8 mouse cellular contexts compared by ENCODE assay signal in the genomic region with DNA sequence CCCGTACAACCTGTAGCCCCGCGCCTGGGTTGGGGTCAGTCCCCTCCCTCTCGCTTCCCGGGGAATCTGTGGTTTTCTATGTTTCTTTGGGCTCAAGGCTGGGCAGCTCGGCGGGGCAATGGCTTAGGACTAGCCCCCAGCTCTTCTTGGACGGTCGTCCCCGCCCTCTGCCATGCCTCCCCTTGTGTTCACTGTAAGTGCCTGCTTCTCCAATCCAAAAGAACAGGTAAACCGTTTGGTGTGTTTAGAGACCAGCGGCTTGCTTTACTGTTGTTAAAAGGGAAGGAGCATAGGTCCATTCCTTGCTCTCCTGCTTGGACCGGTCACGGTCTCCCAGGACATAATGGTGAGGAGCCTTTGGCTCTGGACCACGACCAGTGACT. TPM values are rescaled to one million over a fixed set of nuclear protein-coding genes. Genes with fewer than 3 reads are reported as not detected.
DNase-seq lines count a peak whose midpoint lies in the region; ATAC-seq and TF ChIP-seq lines count a peak whose summit lies in the region.

No protein-coding gene starts in this region.

- no peak for ATAC-seq in liver, embryonic 13.5 days (ENCODE audit: low read depth)

- H3K9me3 ChIP-seq in embryonic facial prominence, embryonic 10.5 days: no peaks in the 10 kb centered on the region
- no peaks in the 10 kb centered on the region for H3K9me3 ChIP-seq in liver, embryonic 13.5 days (replicated peaks)

- H3K4me3 ChIP-seq in kidney, adult 2 months (ENCODE audit: insufficient read depth, low read depth, low read length): peak overlapping the region; percentile 54
- H3K4me3 ChIP-seq in embryonic facial prominence, embryonic 10.5 days: peak overlapping the region; percentile 76
- H3K4me3 ChIP-seq in liver, embryonic 13.5 days (replicated peaks): peak overlapping the region; percentile 60

- TF ChIP-seq POLR2A in kidney, adult 2 months (IDR thresholded peaks at IDR 0.05; ENCODE audit: low read depth, low read length): no peak

- no peaks in the 10 kb centered on the region for H3K4me1 ChIP-seq in kidney, adult 2 months (ENCODE audit: control insufficient read depth, insufficient read depth, low read length)
- H3K4me1 ChIP-seq in embryonic facial prominence, embryonic 10.5 days: peaks cover 23% of the 10 kb centered on the region
- H3K4me1 ChIP-seq in liver, embryonic 13.5 days (replicated peaks): peaks cover 17% of the 10 kb centered on the region

- peaks cover 2% of the 10 kb centered on the region; the same call in 1 of the 2 replicates for H3K27me3 ChIP-seq in kidney, adult 2 months (replicated peaks; ENCODE audit: control insufficient read depth, insufficient read depth, low read length)
- peaks cover 74% of the 10 kb centered on the region for H3K27me3 ChIP-seq in embryonic facial prominence, embryonic 10.5 days (replicated peaks; ENCODE audit: low read depth, poor library complexity, severe bottlenecking)
- peaks cover 49% of the 10 kb centered on the region for H3K27me3 ChIP-seq in liver, embryonic 13.5 days

- H3K36me3 ChIP-seq in kidney, adult 2 months (ENCODE audit: control insufficient read depth, insufficient read depth, low read length): no peaks in the 10 kb centered on the region
- no peaks in the 10 kb centered on the region for H3K36me3 ChIP-seq in embryonic facial prominence, embryonic 10.5 days (replicated peaks)
- no peaks in the 10 kb centered on the region for H3K36me3 ChIP-seq in liver, embryonic 13.5 days

- intact Hi-C loops in heart, postnatal 10 days (cut with DNase I): no loop called here
- intact Hi-C loops in gastrocnemius, postnatal 36 days (cut with DNase I): no loop called here

- TF ChIP-seq CTCF in kidney, adult 2 months (conservative IDR thresholded peaks at IDR 0.05; ENCODE audit: insufficient read depth, insufficient read length, low read depth, low read length): no peak

- H3K27ac ChIP-seq in kidney, adult 2 months (ENCODE audit: insufficient read depth, low read depth, low read length): no peak overlapping the region
- peak overlapping the region; percentile 79; the same call in 1 of the 2 replicates for H3K27ac ChIP-seq in embryonic facial prominence, embryonic 10.5 days (replicated peaks)
- H3K27ac ChIP-seq in liver, embryonic 13.5 days: no peak overlapping the region

- H3K4me2 ChIP-seq in liver, embryonic 13.5 days: peak overlapping the region; percentile 84

- 10% methylated on average over 15 of the region's 15 CpGs for WGBS in kidney, adult 2 months
- WGBS in embryonic facial prominence, embryonic 10.5 days: 2% methylated on average over 15 of the region's 15 CpGs
- WGBS in liver, embryonic 13.5 days (ENCODE audit: insufficient replicate concordance): 6% methylated on average over 15 of the region's 15 CpGs

- H3K9ac ChIP-seq in liver, embryonic 13.5 days: no peak overlapping the region

- peak; percentile 15 for DNase-seq in kidney, adult 2 months
- no peak for DNase-seq in kidney, postnatal 14 days
- DNase-seq in embryonic facial prominence, embryonic 10.5 days (ENCODE audit: low spot score): no peak
- DNase-seq in heart, postnatal 10 days: peak; percentile 3 to 16
- no peak for DNase-seq in liver, embryonic 13.5 days
- DNase-seq in gastrocnemius, postnatal 36 days: no peak
- no peak for DNase-seq in adrenal gland, postnatal 36 days
- no peak for DNase-seq in cerebellum, adult 9-10 months

RNA-seq across cellular contexts. Expression of a gene that starts 1.2 kb away (rescaled TPM):
- 1.9 and 3.5 TPM in 2 replicates for polyA plus RNA-seq in kidney, adult 2 months (2012; rRNA removed)
- 1.2 and 1.7 TPM in 2 replicates for polyA plus RNA-seq in embryonic facial prominence, embryonic 10.5 days (2016; fragmentation: Nextera tagmentation; extraction: Ambion mirVana)
- total RNA-seq in heart, postnatal 10 days (2021): 1 to 10 TPM; 1.3 to 2.2 TPM
- polyA plus RNA-seq in liver, embryonic 13.5 days (2015; fragmentation: Nextera tagmentation; extraction: Ambion mirVana): 0.85 and 0.88 TPM in 2 replicates
- not detected for total RNA-seq in gastrocnemius, postnatal 36 days (2021)
- total RNA-seq in adrenal gland, postnatal 36 days (2021): under 1 TPM; 0.10 to 0.17 TPM

Comparison
In these comparisons a context has a peak if more than half of its experiments do, and no peak if none do; other contexts are left out.
1. DNase-seq: peak in kidney, adult 2 months (single experiment) and heart, postnatal 10 days (2 of 2); none in kidney, postnatal 14 days (single experiment), embryonic facial prominence, embryonic 10.5 days (single experiment), liver, embryonic 13.5 days (single experiment), gastrocnemius, postnatal 36 days (0 of 2), adrenal gland, postnatal 36 days (0 of 2) and cerebellum, adult 9-10 months (single experiment).
2. Peak in every context shown above with its lines, with median percentiles within 50 percentile points of each other: H3K4me3 ChIP-seq.